Mouse (Mus musculus) C2C12 (cell line): ENCODE data around the gene Btg1.

Experiments
- CEBPB ChIP-seq: IDR thresholded peaks from one replicate; pipeline ENCODE4 v1.6.1; 2011; ENCODE audit warnings: low read depth, mild to moderate bottlenecking, control low read depth, moderate library complexity
- CTCF ChIP-seq: IDR thresholded peaks from one replicate; pipeline ENCODE4 v1.5.1; 2011; ENCODE audit not compliant: control insufficient read depth, insufficient read depth, insufficient read length
- FOSL1 ChIP-seq: IDR thresholded peaks from one replicate; pipeline ENCODE4 v1.8.0; 2011; ENCODE audit warnings: mild to moderate bottlenecking, low read length; ENCODE audit not compliant: poor library complexity, insufficient read depth, severe bottlenecking
- MYOD1 ChIP-seq: IDR thresholded peaks from one replicate; pipeline ENCODE4 v1.6.1; 2011; ENCODE audit warnings: low read depth; ENCODE audit not compliant: control insufficient read depth, insufficient read length

GRCm38 (mm10) chr10:96626120-96626750 lies 9.4 kb downstream of the Btg1 start:
- TF ChIP-seq CTCF, result no peak
- no peak for TF ChIP-seq CEBPB
- no peak for TF ChIP-seq MYOD1
- no peak for TF ChIP-seq FOSL1
